Mouse (Mus musculus): ENCODE data around the gene Olfr1489.
"Not testable (repeated sequence)": the region's sequence is repeated elsewhere in the genome, so short reads cannot be mapped to it uniquely, and the experiment has no call there.

Olfr1489 gene

GRCm38 (mm10) chr19:13631321-13631720 is at the start of gene Olfr1489:
TSS of gene Olfr1489 (plus strand) at chr19:13631621.
- DNase-seq (ENCODE audit: low read depth), result no peak

- DNase-seq (ENCODE audit: low read depth), result no peak
Measured at GRCm38 (mm10) chr19:13583211-13583610, 48.2 kb upstream of the Olfr1489 start, which contains the start of gene Olfr1484. TSS of gene Olfr1484 (plus strand) at chr19:13583511.

- not testable (repeated sequence) for DNase-seq (ENCODE audit: low read depth)
Measured at GRCm38 (mm10) chr19:13617075-13617474, 14.3 kb upstream of the Olfr1489 start, which contains the start of gene Olfr1487. TSS of gene Olfr1487 (plus strand) at chr19:13617375.

GRCm38 (mm10) chr19:13650791-13651190 is 19.4 kb downstream of the Olfr1489 start, which contains the start of gene Olfr1490:
TSS of gene Olfr1490 (plus strand) at chr19:13651091.
- no peak for DNase-seq (ENCODE audit: low read depth)
